Mouse (Mus musculus) heart, postnatal 0 days (tissue): ENCODE results near the gene Kcnmb4. TPM values are rescaled to one million over a fixed set of nuclear protein-coding genes. Genes with fewer than 3 reads are reported as not detected.

Experiments
- ATAC-seq: fragments of 200-750 bp; cut with Nextera tagmentation; 2 replicates; pipeline ENCODE4 v1.8.0; 2017; ENCODE audit warnings: low read depth, moderate number of reproducible peaks, moderate library complexity; ENCODE audit not compliant: insufficient read depth
- DNase-seq: peaks from one replicate; pipeline ENCODE4 v3.0.0-alpha.2; 2016; ENCODE audit warnings: low spot score
- H3K27ac ChIP-seq: fragments of 300-500 bp; sonication (generic); 2 replicates; pipeline ENCODE4 v1.5.1; 2014; ENCODE audit warnings: low read depth, mild to moderate bottlenecking
- H3K27me3 ChIP-seq: fragments of 300-500 bp; sonication (generic); 2 replicates; pipeline ENCODE4 v1.6.1; 2014; ENCODE audit warnings: low read length, mixed read lengths; ENCODE audit not compliant: control insufficient read depth, insufficient read depth
- H3K36me3 ChIP-seq: fragments of 300-500 bp; sonication (generic); replicated peaks from 2 replicates; pipeline ENCODE4 v1.6.1; 2014; ENCODE audit warnings: low read length, mixed read lengths; ENCODE audit not compliant: control insufficient read depth, insufficient read depth
- H3K4me1 ChIP-seq: fragments of 300-500 bp; sonication (generic); 2 replicates; pipeline ENCODE4 v1.6.1; 2014; ENCODE audit warnings: antibody characterized with exemption; ENCODE audit not compliant: control insufficient read depth, insufficient read depth
- H3K4me2 ChIP-seq: fragments of 300-500 bp; sonication (generic); 2 replicates; pipeline ENCODE4 v1.6.1; 2014; ENCODE audit warnings: low read depth, mild to moderate bottlenecking, low read length, moderate library complexity
- H3K4me3 ChIP-seq: fragments of 300-500 bp; sonication (generic); 2 replicates; pipeline ENCODE4 v1.5.1; 2014; ENCODE audit warnings: low read depth, low read length
- H3K9ac ChIP-seq: fragments of 300-500 bp; sonication (generic); replicated peaks from 2 replicates; pipeline ENCODE4 v1.6.1; 2014; ENCODE audit warnings: low read depth, low read length, mixed read lengths
- H3K9me3 ChIP-seq: fragments of 300-500 bp; sonication (generic); replicated peaks from 2 replicates; pipeline ENCODE4 v1.6.1; 2016; ENCODE audit warnings: low read length; ENCODE audit not compliant: control insufficient read depth
- CTCF ChIP-seq: IDR thresholded peaks from 2 replicates; pipeline ENCODE4 v1.5.1; 2016; ENCODE audit warnings: antibody characterized with exemption, control low read depth, low read depth
- EP300 ChIP-seq: IDR thresholded peaks from 2 replicates; pipeline ENCODE4 v1.6.1; 2016; ENCODE audit warnings: antibody characterized with exemption, low read depth
- WGBS: fragments of 180-500 bp; shearing (Covaris S2); extraction: QIAGEN DNeasy Blood & Tissue Kit; methylation state at CpG from one replicate; pipeline ENCODE4 v1.1.7; 2014; 5-methylcytosine and 5-hydroxymethylcytosine counted together
- polyA plus RNA-seq: library from polyadenylated mRNA; unstranded; fragments of >200 nt; fragmentation: Nextera tagmentation; extraction: Ambion mirVana; gene quantifications from 2 replicates; pipeline ENCODE4 v1.2.1, GENCODE M21; 2015
- total RNA-seq: library from RNA; depleted of rRNA; stranded (reverse); fragments of >200 nt; gene quantifications from 2 replicates; pipeline ENCODE4 v1.2.3, GENCODE M21; 2014; ENCODE audit warnings: low replicate concordance; rRNA removed

Gene Kcnmb4
- total and polyA plus RNA-seq, 2 experiments from 2014 or later = 1.00 to 14.5 TPM

- Histone ChIP-seq H3K4me2 (no peak overlapping the region), H3K4me1 (no peaks in the 10 kb centered on the region), H3K4me3 (no peak overlapping the region), H3K9ac (no peak overlapping the region), H3K27ac (no peak overlapping the region), H3K36me3 (peaks cover 5% of the 10 kb centered on the region; the same call in 1 of the 2 replicates), H3K9me3 (no peaks in the 10 kb centered on the region), H3K27me3 (no peaks in the 10 kb centered on the region)
- WGBS = 59% methylated on average over 4 of the region's 4 CpGs
- ATAC-seq = no peak
- no peak for DNase-seq
- TF ChIP-seq EP300 (no peak), CTCF (no peak)
Observed at GRCm38 (mm10) chr10:116376853-116377252, 96.8 kb downstream of the Kcnmb4 start.

GRCm38 (mm10) chr10:116374111-116374510, 99.6 kb downstream of the Kcnmb4 start:
- Histone ChIP-seq H3K4me3 (no peak overlapping the region), H3K9me3 (no peaks in the 10 kb centered on the region), H3K36me3 (no peaks in the 10 kb centered on the region; the same call in 1 of the 2 replicates), H3K27me3 (no peaks in the 10 kb centered on the region), H3K4me1 (no peaks in the 10 kb centered on the region), H3K27ac (no peak overlapping the region), H3K9ac (no peak overlapping the region), H3K4me2 (no peak overlapping the region)
- TF ChIP-seq EP300 = no peak
- no peak for TF ChIP-seq CTCF
- ATAC-seq (no peak), DNase-seq (no peak)
- WGBS = 93% methylated on average over 6 of the region's 6 CpGs

DNA sequence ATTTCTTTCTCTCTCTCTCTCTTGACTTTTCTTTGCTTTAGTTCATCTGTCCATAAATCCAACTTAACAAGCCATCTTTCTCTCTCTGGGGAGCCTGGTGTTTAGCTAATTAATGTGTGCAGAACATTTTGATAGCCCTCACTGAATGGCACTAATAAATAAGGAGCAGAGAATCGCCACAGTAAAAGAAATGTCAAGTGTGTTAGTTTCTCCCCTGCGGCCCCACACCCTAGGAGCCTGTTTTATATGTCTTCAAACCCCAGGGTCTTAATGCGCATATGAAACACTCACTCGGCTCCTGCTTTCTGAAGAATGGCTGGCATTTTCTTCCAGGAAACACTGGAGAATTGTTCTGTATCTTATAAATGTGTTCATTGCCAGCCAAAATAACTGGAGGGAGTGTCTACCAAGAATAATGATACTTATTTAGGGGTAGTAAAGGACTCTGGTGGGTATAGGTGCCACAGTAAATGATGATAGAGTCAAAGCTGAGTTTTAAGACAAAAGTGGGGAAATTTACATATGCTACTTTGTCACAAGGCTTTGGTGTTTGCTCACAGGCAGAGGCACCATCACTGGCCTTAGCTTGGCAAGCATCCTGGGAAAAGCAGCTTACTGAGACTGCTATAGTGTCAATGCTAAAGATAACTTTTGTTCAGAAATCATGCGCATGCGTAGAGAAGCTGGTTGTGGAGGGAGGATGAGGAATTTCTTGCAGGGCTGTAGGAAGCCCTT, 102.5 kb downstream of the Kcnmb4 start:
- no peak for TF ChIP-seq EP300
- no peak for TF ChIP-seq CTCF
- no peak overlapping the region for H3K4me3 ChIP-seq
- no peak overlapping the region for H3K4me2 ChIP-seq
- no peaks in the 10 kb centered on the region; the same call in 1 of the 2 replicates for H3K36me3 ChIP-seq
- ATAC-seq (no peak), DNase-seq (no peak)
- H3K27me3 ChIP-seq = no peaks in the 10 kb centered on the region
- no peak overlapping the region for H3K27ac ChIP-seq
- no peaks in the 10 kb centered on the region for H3K4me1 ChIP-seq
- H3K9me3 ChIP-seq = no peaks in the 10 kb centered on the region
- WGBS = 64% methylated on average over 6 of the region's 6 CpGs
- no peak overlapping the region for H3K9ac ChIP-seq

Other genes starting within 250 kb of the Kcnmb4 start
- 22.3 and 24.5 TPM in 2 replicates for gene Ptprb, start 198.4 kb downstream of the Kcnmb4 start, total RNA-seq
- 6.2 and 6.9 TPM in 2 replicates for gene Ptprb, start 198.4 kb downstream of the Kcnmb4 start, polyA plus RNA-seq
- gene Cnot2, start 107.6 kb upstream of the Kcnmb4 start, total RNA-seq = 60.7 and 62.6 TPM in 2 replicates
- gene Cnot2, start 107.6 kb upstream of the Kcnmb4 start, polyA plus RNA-seq = 45.7 and 50.0 TPM in 2 replicates